12 mouse cellular contexts compared by ENCODE assay signal in the genomic region with DNA sequence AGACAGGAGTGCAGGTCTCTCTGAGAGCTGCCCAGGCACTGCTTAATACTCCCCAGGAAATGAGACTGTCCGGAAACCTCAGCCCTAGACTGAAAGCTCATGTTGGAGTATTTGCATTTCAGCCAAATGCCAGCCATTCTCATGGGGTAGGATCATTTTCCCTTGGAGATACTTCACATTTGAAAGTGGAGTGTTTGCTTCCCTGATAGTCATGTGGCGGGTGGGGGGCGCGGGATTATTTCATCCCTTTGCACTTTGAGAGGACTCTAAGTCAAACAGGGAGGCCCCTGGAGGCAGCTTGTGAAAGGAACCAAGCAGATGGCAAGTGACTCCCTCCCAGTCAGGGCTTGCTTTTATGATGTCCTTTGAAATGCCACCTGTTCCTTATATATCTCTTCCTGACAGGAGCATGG. TPM values are rescaled to one million over a fixed set of nuclear protein-coding genes. Genes with fewer than 3 reads are reported as not detected.
DNase-seq lines count a peak whose midpoint lies in the region; ATAC-seq lines count a peak whose summit lies in the region.
"Had no signal": no experiment of that assay in that cellular context is flagged by ENCODE, and none has a peak within 500 bp of the region (broad histone marks: within the 10 kb centered on the region; RNA-seq: fewer than 3 reads in every experiment).

No protein-coding gene starts in this region.

- no peak overlapping the region for H3K4me3 ChIP-seq in hindbrain, embryonic 11.5 days (ENCODE audit: low read depth, low read length)
- H3K4me3 ChIP-seq in hindbrain, embryonic 16.5 days (ENCODE audit: low read length) = no peak overlapping the region
- no peak overlapping the region for H3K4me3 ChIP-seq in intestine, embryonic 15.5 days (replicated peaks)
- H3K4me3 ChIP-seq: forebrain, embryonic 13.5 days; hindbrain, embryonic 15.5 days had no signal

- no peak overlapping the region for H3K4me2 ChIP-seq in hindbrain, embryonic 11.5 days (replicated peaks; ENCODE audit: low read depth, low read length)
- no peak overlapping the region for H3K4me2 ChIP-seq in hindbrain, embryonic 16.5 days (ENCODE audit: low read length)
- H3K4me2 ChIP-seq in intestine, embryonic 15.5 days (replicated peaks) = no peak overlapping the region
- H3K4me2 ChIP-seq: forebrain, embryonic 13.5 days; hindbrain, embryonic 15.5 days had no signal

- no peaks in the 10 kb centered on the region for H3K36me3 ChIP-seq in hindbrain, embryonic 11.5 days (ENCODE audit: control insufficient read depth, insufficient read depth, low read length)
- H3K36me3 ChIP-seq in hindbrain, embryonic 16.5 days (ENCODE audit: control insufficient read depth, insufficient read depth, low read length) = peaks cover 10% of the 10 kb centered on the region; the same call in 1 of the 2 replicates
- no peaks in the 10 kb centered on the region; the same call in 1 of the 2 replicates for H3K36me3 ChIP-seq in intestine, embryonic 15.5 days

- 0 out of 2 replicates have a peak overlapping the region, but pooled peaks have one; percentile 11 for H3K27ac ChIP-seq in hindbrain, embryonic 11.5 days (ENCODE audit: low read depth, low read length)
- H3K27ac ChIP-seq in hindbrain, embryonic 16.5 days (ENCODE audit: low read depth, low read length) = no peak overlapping the region
- H3K27ac ChIP-seq in intestine, embryonic 15.5 days = 0 out of 2 replicates have a peak overlapping the region, but pooled peaks have one; percentile 17
- H3K27ac ChIP-seq: forebrain, embryonic 13.5 days; hindbrain, embryonic 15.5 days had no signal

- no peaks in the 10 kb centered on the region for H3K27me3 ChIP-seq in hindbrain, embryonic 11.5 days (ENCODE audit: control insufficient read depth, insufficient read depth, low read length)
- H3K27me3 ChIP-seq in hindbrain, embryonic 16.5 days (replicated peaks; ENCODE audit: control insufficient read depth, insufficient read depth, low read length) = no peaks in the 10 kb centered on the region
- no peaks in the 10 kb centered on the region for H3K27me3 ChIP-seq in intestine, embryonic 15.5 days (replicated peaks)
- H3K27me3 ChIP-seq: forebrain, embryonic 13.5 days; hindbrain, embryonic 15.5 days had no signal

- no peaks in the 10 kb centered on the region for H3K9me3 ChIP-seq in hindbrain, embryonic 11.5 days (ENCODE audit: control insufficient read depth, low read length)
- H3K9me3 ChIP-seq in hindbrain, embryonic 16.5 days (ENCODE audit: control insufficient read depth, low read length) = no peaks in the 10 kb centered on the region
- no peaks in the 10 kb centered on the region for H3K9me3 ChIP-seq in intestine, embryonic 15.5 days
- H3K9me3 ChIP-seq: forebrain, embryonic 13.5 days; hindbrain, embryonic 15.5 days had no signal

- 44% methylated on average over 4 of the region's 4 CpGs for WGBS in hindbrain, embryonic 11.5 days
- WGBS in hindbrain, embryonic 16.5 days = 17% methylated on average over 4 of the region's 4 CpGs
- WGBS in intestine, embryonic 15.5 days = 49% methylated on average over 4 of the region's 4 CpGs

- DNase-seq in hindbrain, embryonic 11.5 days (ENCODE audit: low spot score) = peak; percentile 51
- DNase-seq in embryo, embryonic 9.5 days (ENCODE audit: extremely low spot score) = peak; percentile 39
- DNase-seq in mesoderm, embryonic 11.5 days (ENCODE audit: low read depth, low spot score) = peak; percentile 78
- DNase-seq in layer of hippocampus, adult 11-12 months (ENCODE audit: low spot score) = no peak
- no peak for DNase-seq in frontal cortex, postnatal 36 days (ENCODE audit: low spot score in 2 of 2)
- DNase-seq in natural killer cell, adult 2 months (ENCODE audit: low spot score in 2 of 2) = no peak
- DNase-seq: cerebellum, adult 11-12 months; thymus, postnatal 36 days had no signal

- H3K4me1 ChIP-seq in hindbrain, embryonic 11.5 days (replicated peaks; ENCODE audit: control insufficient read depth, insufficient read depth, low read length) = no peaks in the 10 kb centered on the region
- H3K4me1 ChIP-seq in hindbrain, embryonic 16.5 days (ENCODE audit: control insufficient read depth, insufficient read depth, low read depth, low read length) = peaks cover 2% of the 10 kb centered on the region
- H3K4me1 ChIP-seq in intestine, embryonic 15.5 days (replicated peaks) = peaks cover 5% of the 10 kb centered on the region; the same call in 1 of the 2 replicates

- peak; percentile 37; the same call in 1 of the 2 replicates for ATAC-seq in hindbrain, embryonic 11.5 days (ENCODE audit: low FRiP score)
- no peak for ATAC-seq in hindbrain, embryonic 16.5 days
- peak; percentile 56 for ATAC-seq in intestine, embryonic 15.5 days
- ATAC-seq: forebrain, embryonic 13.5 days had no signal

- H3K9ac ChIP-seq in hindbrain, embryonic 11.5 days (ENCODE audit: low read depth, low read length) = no peak overlapping the region
- H3K9ac ChIP-seq in hindbrain, embryonic 16.5 days (ENCODE audit: low read depth, low read length) = no peak overlapping the region
- H3K9ac ChIP-seq in intestine, embryonic 15.5 days = no peak overlapping the region
- H3K9ac ChIP-seq: forebrain, embryonic 13.5 days; hindbrain, embryonic 15.5 days had no signal

RNA-seq across cellular contexts. Expression of gene Prkar2a, which starts 2.6 kb away (rescaled TPM):
- 45.0 and 52.0 TPM in 2 replicates for polyA plus RNA-seq in hindbrain, embryonic 11.5 days (2014; fragmentation: Nextera tagmentation; extraction: Ambion mirVana)
- 36.8 and 52.8 TPM in 2 replicates for polyA plus RNA-seq in hindbrain, embryonic 16.5 days (2015; fragmentation: Nextera tagmentation; extraction: Ambion mirVana)
- 51.9 and 55.0 TPM in 2 replicates for polyA plus RNA-seq in intestine, embryonic 15.5 days (2015; fragmentation: Nextera tagmentation; extraction: Ambion mirVana)

RNA-seq across cellular contexts. Expression of gene Slc25a20, which starts 24.6 kb away (rescaled TPM):
- 22.8 and 27.5 TPM in 2 replicates for polyA plus RNA-seq in hindbrain, embryonic 11.5 days (2014; fragmentation: Nextera tagmentation; extraction: Ambion mirVana)
- polyA plus RNA-seq in hindbrain, embryonic 16.5 days (2015; fragmentation: Nextera tagmentation; extraction: Ambion mirVana) = 48.7 and 51.3 TPM in 2 replicates
- 77.1 and 83.3 TPM in 2 replicates for polyA plus RNA-seq in intestine, embryonic 15.5 days (2015; fragmentation: Nextera tagmentation; extraction: Ambion mirVana)

RNA-seq across cellular contexts. Expression of gene Arih2, which starts 37.3 kb away (rescaled TPM):
- polyA plus RNA-seq in hindbrain, embryonic 11.5 days (2014; fragmentation: Nextera tagmentation; extraction: Ambion mirVana) = 41.6 and 49.1 TPM in 2 replicates
- polyA plus RNA-seq in hindbrain, embryonic 16.5 days (2015; fragmentation: Nextera tagmentation; extraction: Ambion mirVana) = 44.6 and 48.0 TPM in 2 replicates
- polyA plus RNA-seq in intestine, embryonic 15.5 days (2015; fragmentation: Nextera tagmentation; extraction: Ambion mirVana) = 41.0 and 46.4 TPM in 2 replicates

Comparison
In these comparisons a context has a peak if more than half of its experiments do, and no peak if none do; other contexts are left out.
1. DNase-seq: peak in hindbrain, embryonic 11.5 days (single experiment), embryo, embryonic 9.5 days (single experiment) and mesoderm, embryonic 11.5 days (single experiment); none in layer of hippocampus, adult 11-12 months (single experiment), frontal cortex, postnatal 36 days (0 of 2) and natural killer cell, adult 2 months (0 of 2).